Mouse (Mus musculus): ENCODE data around the gene Mdm2.

DNA sequence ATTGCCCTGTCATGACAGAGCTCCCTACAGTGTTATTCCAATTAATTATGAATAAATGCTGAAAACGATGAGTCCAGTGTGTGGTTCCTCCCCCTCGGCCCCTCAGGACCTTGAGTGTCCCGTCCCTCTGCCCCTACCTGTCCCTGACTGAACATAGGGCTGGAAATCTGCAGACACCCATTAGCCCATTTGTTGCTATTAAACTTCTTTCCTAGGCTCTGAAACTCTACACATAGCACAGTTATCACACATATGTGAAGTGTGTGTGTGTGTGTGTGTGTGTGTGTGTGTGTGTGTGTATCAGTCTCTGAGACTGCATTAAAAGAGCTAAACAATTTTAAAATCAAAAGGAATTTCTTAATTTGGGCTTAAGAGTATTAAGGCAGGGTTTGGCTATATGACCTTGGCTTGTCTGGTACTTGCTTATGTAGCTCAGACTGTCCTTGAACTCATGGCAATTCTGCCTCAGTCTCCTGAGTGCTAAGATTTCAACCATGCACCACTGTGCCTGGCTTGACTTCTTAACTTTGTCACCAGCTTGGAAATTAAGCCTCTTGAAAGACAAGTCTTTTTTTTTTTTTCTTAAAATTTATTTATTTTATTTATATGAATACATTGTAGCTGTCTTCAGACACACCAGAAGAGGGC is 52.8 kb downstream of the Mdm2 start:
- TF ChIP-seq CTCF (IDR thresholded peaks at IDR 0.05) (no peak), POLR2A (IDR thresholded peaks at IDR 0.05; ENCODE audit: insufficient read depth, low read depth, low read length) (no peak)
